In genomic region chr14:23929168-23929567, GRCm38 (mm10) we compare ENCODE assay signal across 27 mouse cellular contexts.
"Had no signal": no experiment of that assay in that cellular context is flagged by ENCODE, and none has a peak within 500 bp of the region (broad histone marks: within the 10 kb centered on the region; RNA-seq: fewer than 3 reads in every experiment).

No protein-coding gene starts in this region.

- H3K27me3 ChIP-seq: heart, embryonic 15.5 days; intestine, embryonic 15.5 days; kidney, embryonic 15.5 days; limb, embryonic 13.5 days; limb, embryonic 15.5 days; liver, embryonic 12.5 days had no signal

- H3K4me3 ChIP-seq: heart, adult 2 months; heart, embryonic 13.5 days; heart, embryonic 15.5 days; intestine, embryonic 15.5 days; kidney, embryonic 15.5 days; limb, embryonic 13.5 days; limb, embryonic 15.5 days; liver, embryonic 12.5 days had no signal

- H3K9me3 ChIP-seq: heart, embryonic 13.5 days; heart, embryonic 15.5 days; intestine, embryonic 15.5 days; kidney, embryonic 15.5 days; limb, embryonic 13.5 days; limb, embryonic 15.5 days; liver, embryonic 12.5 days had no signal

- H3K9ac ChIP-seq: heart, embryonic 13.5 days; heart, embryonic 15.5 days; hindbrain, embryonic 14.5 days; intestine, embryonic 15.5 days; kidney, embryonic 15.5 days; limb, embryonic 13.5 days; limb, embryonic 15.5 days; liver, embryonic 12.5 days; liver, embryonic 14.5 days had no signal

- H3K27ac ChIP-seq: heart, adult 2 months; heart, embryonic 13.5 days; heart, embryonic 15.5 days; hindbrain, embryonic 14.5 days; intestine, embryonic 15.5 days; kidney, embryonic 15.5 days; kidney, postnatal 0 days; limb, embryonic 13.5 days; limb, embryonic 15.5 days; liver, embryonic 12.5 days; liver, embryonic 14.5 days had no signal

- DNase-seq: gastrocnemius, postnatal 10 days; gastrocnemius, postnatal 36 days; heart, adult 11 months; heart, adult 2 months; heart, postnatal 14 days; heart, postnatal 36 days; kidney, adult 11 months; kidney, adult 2 months; kidney, adult 9 months; kidney, postnatal 14 days; kidney, postnatal 36 days; layer of hippocampus, adult 9-11 months; layer of hippocampus, postnatal 36 days; left cerebral cortex, postnatal 4 days had no signal

- ATAC-seq: hindbrain, embryonic 16.5 days; inflammation-experienced regulatory T-cells, adult 6 months; intestine, embryonic 15.5 days; liver, embryonic 12.5 days had no signal

- H3K36me3 ChIP-seq: heart, embryonic 13.5 days; heart, embryonic 15.5 days; intestine, embryonic 15.5 days; kidney, embryonic 15.5 days; limb, embryonic 13.5 days; limb, embryonic 15.5 days; liver, embryonic 12.5 days had no signal

- H3K4me2 ChIP-seq: heart, embryonic 11.5 days; heart, embryonic 13.5 days; heart, embryonic 15.5 days; hindbrain, embryonic 14.5 days; intestine, embryonic 15.5 days; kidney, embryonic 15.5 days; limb, embryonic 13.5 days; limb, embryonic 15.5 days; liver, embryonic 12.5 days had no signal

- H3K4me1 ChIP-seq: heart, embryonic 15.5 days; liver, embryonic 12.5 days had no signal
